Mouse (Mus musculus) liver, adult (tissue): Measurements from ENCODE around the gene Sh2d7.

Experiments used
- GATA4 ChIP-seq: IDR thresholded peaks from 2 replicates; pipeline ENCODE4 v1.6.1; 2014; ENCODE audit warnings: mild to moderate bottlenecking, low read length; ENCODE audit not compliant: insufficient replicate concordance

Gene Sh2d7

DNA sequence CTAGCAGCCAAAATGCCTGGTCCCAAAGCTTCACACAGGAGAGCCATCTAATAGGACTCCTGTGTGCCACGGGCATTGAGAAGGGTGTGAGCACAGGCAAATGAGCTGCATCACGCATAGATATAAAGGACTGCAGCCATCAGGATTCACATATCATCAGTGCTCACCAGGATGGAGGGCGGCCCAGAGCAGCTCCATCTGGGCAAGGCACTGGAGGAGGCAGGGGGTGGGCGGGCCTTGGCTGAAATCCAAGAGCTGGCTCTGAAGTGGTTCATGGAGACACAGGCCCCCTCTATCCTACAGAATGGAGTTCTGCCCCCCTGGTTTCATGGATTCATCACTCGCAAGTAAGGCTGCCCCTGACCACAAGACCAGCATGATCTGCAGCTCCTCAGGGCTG lies 4.8 kb upstream of the Sh2d7 start:
- TF ChIP-seq GATA4, result no peak

DNA sequence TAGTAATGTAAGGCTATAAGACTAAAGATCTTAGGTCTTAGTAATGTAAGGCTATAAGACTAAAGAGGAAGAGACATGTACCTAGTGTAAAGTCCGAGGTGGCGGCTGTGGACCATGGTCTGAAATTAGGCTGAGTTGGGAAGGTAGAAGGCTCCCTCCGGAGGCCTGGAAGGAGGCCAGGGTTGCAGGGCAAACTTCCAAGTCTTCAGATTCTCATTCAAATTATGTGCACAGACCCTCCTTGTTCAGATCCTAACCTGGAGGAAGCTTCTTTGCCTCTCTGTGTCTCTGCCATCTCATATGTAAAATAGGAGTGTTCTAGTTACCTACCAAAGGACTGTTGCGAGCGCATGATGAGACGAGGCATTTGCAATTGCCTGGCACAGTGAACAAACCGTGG lies 2.5 kb upstream of the Sh2d7 start:
- TF ChIP-seq GATA4, result no peak

DNA sequence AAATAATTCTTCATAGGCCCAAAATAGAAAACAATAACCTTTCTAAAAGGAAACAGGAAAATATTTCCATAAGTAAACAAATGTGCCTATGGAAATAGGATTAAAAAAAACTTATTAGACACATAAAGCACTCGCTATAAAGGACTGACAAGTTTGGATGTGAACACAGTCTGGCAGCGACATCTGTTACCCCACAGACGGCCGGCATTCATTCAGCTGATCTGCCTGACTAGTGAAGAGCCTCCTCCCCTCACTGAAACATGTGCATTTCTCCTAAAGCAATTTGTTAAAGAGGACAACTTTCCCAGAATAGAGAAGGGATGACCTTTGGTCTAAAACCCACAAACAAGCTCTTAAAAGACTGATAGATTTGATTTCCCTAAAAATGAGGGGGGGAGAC lies 1.8 kb upstream of the Sh2d7 start:
- no peak for TF ChIP-seq GATA4

DNA sequence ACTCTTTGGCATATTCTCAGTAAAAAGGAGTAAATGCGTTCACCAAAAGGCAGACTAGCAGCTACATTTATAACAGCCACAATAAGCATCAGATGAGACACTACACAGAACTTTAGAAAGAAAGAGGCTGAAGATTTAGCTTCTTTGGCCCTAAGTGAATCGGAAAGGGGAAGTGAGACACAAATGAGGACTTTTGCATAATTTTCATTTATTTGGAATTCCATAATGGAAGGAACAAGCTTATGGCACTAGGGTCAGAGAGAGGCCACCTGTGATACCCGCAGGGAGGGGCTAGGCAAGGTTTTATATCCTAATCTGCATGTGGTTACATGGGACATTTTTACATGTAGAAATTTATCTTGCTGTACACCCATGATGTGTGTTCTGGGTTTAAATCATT lies 1.3 kb upstream of the Sh2d7 start:
- TF ChIP-seq GATA4, result no peak

DNA sequence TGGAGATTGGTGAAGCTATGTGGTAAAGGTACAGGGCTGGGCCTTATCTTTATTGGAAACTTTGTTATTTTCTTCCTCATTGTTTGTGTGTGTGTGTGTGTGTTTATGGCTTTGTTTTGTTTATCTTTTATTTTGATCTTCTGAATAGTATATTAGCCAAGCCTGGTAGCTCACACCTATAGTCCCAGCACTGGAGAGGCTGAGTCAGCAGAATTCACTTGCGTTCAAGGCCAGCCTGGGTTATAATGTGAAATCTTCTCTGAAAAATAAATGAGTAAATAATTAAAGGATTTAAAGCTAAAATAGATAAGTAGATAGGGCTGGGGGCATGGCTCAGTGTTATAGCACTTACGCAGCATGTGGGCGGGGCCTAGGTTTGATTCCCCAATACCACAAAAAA lies 540 bp upstream of the Sh2d7 start:
- no peak for TF ChIP-seq GATA4

GRCm38 (mm10) chr9:54540801-54541200 lies 2.0 kb downstream of the Sh2d7 start:
- TF ChIP-seq GATA4, result no peak

- no peak for TF ChIP-seq GATA4
These were observed 5.6 kb downstream of the Sh2d7 start for GRCm38 (mm10) chr9:54544212-54544953.

- no peak for TF ChIP-seq GATA4
These were observed 6.2 kb downstream of the Sh2d7 start for GRCm38 (mm10) chr9:54544954-54545315.

- no peak for TF ChIP-seq GATA4
These were observed 8.8 kb downstream of the Sh2d7 start for GRCm38 (mm10) chr9:54547536-54547935.

- TF ChIP-seq GATA4, result no peak
These were observed 10.6 kb downstream of the Sh2d7 start for GRCm38 (mm10) chr9:54549433-54549832.

DNA sequence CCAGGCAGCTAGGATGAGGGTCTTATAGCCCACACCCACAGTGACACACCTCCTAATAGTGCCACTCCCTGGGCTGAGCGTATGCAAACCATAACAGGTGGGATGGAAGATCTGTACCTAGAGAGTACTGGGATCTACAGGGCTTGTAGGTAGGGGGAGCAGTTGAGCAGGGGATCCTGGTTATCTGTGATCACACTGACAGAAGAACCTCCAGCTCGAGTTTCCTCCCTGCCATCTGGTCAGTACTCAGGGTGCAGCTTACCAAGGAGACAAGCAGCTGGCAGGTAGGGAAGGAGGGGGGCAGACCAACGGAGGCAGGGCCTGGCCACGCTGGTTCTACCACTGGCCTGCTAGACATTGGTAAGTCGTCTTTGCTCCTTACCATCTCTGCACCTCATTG lies 13.6 kb downstream of the Sh2d7 start:
- TF ChIP-seq GATA4, result no peak

- no peak for TF ChIP-seq GATA4
These were observed 16.3 kb downstream of the Sh2d7 start for GRCm38 (mm10) chr9:54555044-54555443.

GRCm38 (mm10) chr9:54558731-54559130 lies 19.9 kb downstream of the Sh2d7 start:
- no peak for TF ChIP-seq GATA4

- TF ChIP-seq GATA4, result no peak
These were observed 21.1 kb downstream of the Sh2d7 start, which contains the start of gene Cib2 for GRCm38 (mm10) chr9:54559771-54560471. TSS of gene Cib2 (minus strand) at chr9:54560218.

GRCm38 (mm10) chr9:54560831-54561601 lies 22.2 kb downstream of the Sh2d7 start:
- TF ChIP-seq GATA4, result no peak

DNA sequence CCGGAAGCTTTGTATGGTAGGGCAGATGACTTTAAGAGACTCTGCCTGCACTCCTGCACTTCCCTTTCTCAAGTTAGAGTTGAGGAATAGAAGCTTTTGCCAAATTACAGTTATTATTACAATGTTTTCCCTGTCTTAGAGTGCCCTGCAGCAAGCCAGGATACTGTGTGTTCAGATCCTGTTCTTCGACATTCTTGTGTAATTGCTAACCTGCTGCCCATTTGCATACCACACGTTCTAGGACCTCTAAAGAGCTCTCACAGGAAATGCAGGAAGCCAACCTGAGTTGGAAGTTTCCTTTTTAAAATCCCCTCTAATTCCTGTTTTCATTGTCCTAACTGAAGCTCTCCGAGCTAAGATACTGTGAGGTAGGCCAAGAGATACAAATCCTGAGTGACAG lies 28.2 kb downstream of the Sh2d7 start:
- no peak for TF ChIP-seq GATA4
